Mouse (Mus musculus): ENCODE measurements at regions not wholly inside any gene's neighbourhood (a gene's known extent, or its start where the extent isn't known, plus 50 kb on each side); places are given as distances from the start of the nearest gene placed in this dataset.

GRCm38 (mm10) chr19:14289331-14289737, 308.5 kb downstream of the Tle4 start:
- Histone ChIP-seq H3K27ac (replicated peaks; ENCODE audit: low read depth, low read length) (no peak overlapping the region), H3K9me3 (ENCODE audit: control insufficient read depth, low read length) (no peaks in the 10 kb centered on the region), H3K4me2 (ENCODE audit: low read depth, severe bottlenecking) (no peak overlapping the region), H3K4me1 (ENCODE audit: control insufficient read depth, insufficient read depth, low read length) (no peaks in the 10 kb centered on the region), H3K27me3 (ENCODE audit: control insufficient read depth, insufficient read depth, low read length) (no peaks in the 10 kb centered on the region), H3K4me3 (ENCODE audit: low read depth, low read length) (no peak overlapping the region), H3K9ac (ENCODE audit: low read length) (no peak overlapping the region), H3K36me3 (ENCODE audit: control insufficient read depth, insufficient read depth, low read length) (no peaks in the 10 kb centered on the region)
- DNase-seq (ENCODE audit: low spot score) (no peak), ATAC-seq (ENCODE audit: insufficient number of reproducible peaks, low FRiP score, low TSS enrichment, low read depth) (no peak)
- WGBS: 80% methylated on average over 1 of the region's 1 CpGs

- Histone ChIP-seq H3K36me3 (ENCODE audit: control insufficient read depth, insufficient read depth, low read length) (no peaks in the 10 kb centered on the region), H3K9me3 (ENCODE audit: control insufficient read depth, low read length) (no peaks in the 10 kb centered on the region), H3K4me3 (ENCODE audit: low read depth, low read length) (no peak overlapping the region), H3K4me1 (ENCODE audit: control insufficient read depth, insufficient read depth, low read length) (no peaks in the 10 kb centered on the region), H3K4me2 (ENCODE audit: low read depth, severe bottlenecking) (no peak overlapping the region), H3K27ac (replicated peaks; ENCODE audit: low read depth, low read length) (no peak overlapping the region), H3K9ac (ENCODE audit: low read length) (no peak overlapping the region), H3K27me3 (ENCODE audit: control insufficient read depth, insufficient read depth, low read length) (no peaks in the 10 kb centered on the region)
- no peak for DNase-seq (ENCODE audit: low spot score)
- WGBS: 86% methylated on average over 6 of the region's 6 CpGs
- no peak for ATAC-seq (ENCODE audit: insufficient number of reproducible peaks, low FRiP score, low TSS enrichment, low read depth)
These were observed 306.9 kb downstream of the Tle4 start for GRCm38 (mm10) chr19:14290911-14291310.

GRCm38 (mm10) chr19:14293172-14293571, 304.7 kb downstream of the Tle4 start:
- Histone ChIP-seq H3K27me3 (ENCODE audit: control insufficient read depth, insufficient read depth, low read length) (no peaks in the 10 kb centered on the region), H3K4me3 (ENCODE audit: low read depth, low read length) (no peak overlapping the region), H3K9ac (ENCODE audit: low read length) (no peak overlapping the region), H3K4me1 (ENCODE audit: control insufficient read depth, insufficient read depth, low read length) (no peaks in the 10 kb centered on the region), H3K36me3 (ENCODE audit: control insufficient read depth, insufficient read depth, low read length) (no peaks in the 10 kb centered on the region), H3K4me2 (ENCODE audit: low read depth, severe bottlenecking) (no peak overlapping the region), H3K27ac (replicated peaks; ENCODE audit: low read depth, low read length) (no peak overlapping the region), H3K9me3 (ENCODE audit: control insufficient read depth, low read length) (no peaks in the 10 kb centered on the region)
- ATAC-seq (ENCODE audit: insufficient number of reproducible peaks, low FRiP score, low TSS enrichment, low read depth): no peak
- no peak for DNase-seq (ENCODE audit: low spot score)
- WGBS: 70% methylated on average over 3 of the region's 3 CpGs

GRCm38 (mm10) chr19:14301176-14301943, 296.5 kb downstream of the Tle4 start:
- no peaks in the 10 kb centered on the region for H3K9me3 ChIP-seq (ENCODE audit: control insufficient read depth, low read length)
- H3K27me3 ChIP-seq (ENCODE audit: control insufficient read depth, insufficient read depth, low read length): 0 out of 2 replicates have a peak, but pooled peaks cover 2% of the 10 kb centered on the region
- ATAC-seq (ENCODE audit: insufficient number of reproducible peaks, low FRiP score, low TSS enrichment, low read depth) (no peak), DNase-seq (ENCODE audit: low spot score) (no peak)
- H3K4me3 ChIP-seq (ENCODE audit: low read depth, low read length): no peak overlapping the region
- no peaks in the 10 kb centered on the region for H3K36me3 ChIP-seq (ENCODE audit: control insufficient read depth, insufficient read depth, low read length)
- WGBS: 39% methylated on average over 6 of the region's 6 CpGs
- no peak overlapping the region for H3K9ac ChIP-seq (ENCODE audit: low read length)
- H3K4me1 ChIP-seq (ENCODE audit: control insufficient read depth, insufficient read depth, low read length): no peaks in the 10 kb centered on the region
- H3K4me2 ChIP-seq (ENCODE audit: low read depth, severe bottlenecking): no peak overlapping the region
- no peak overlapping the region for H3K27ac ChIP-seq (replicated peaks; ENCODE audit: low read depth, low read length)

- ATAC-seq (ENCODE audit: insufficient number of reproducible peaks, low FRiP score, low TSS enrichment, low read depth) (no peak), DNase-seq (ENCODE audit: low spot score) (no peak)
- H3K4me2 ChIP-seq (ENCODE audit: low read depth, severe bottlenecking): no peak overlapping the region
- no peak overlapping the region for H3K4me3 ChIP-seq (ENCODE audit: low read depth, low read length)
- 81% methylated on average over 7 of the region's 7 CpGs for WGBS
- H3K27ac ChIP-seq (replicated peaks; ENCODE audit: low read depth, low read length): no peak overlapping the region
- H3K4me1 ChIP-seq (ENCODE audit: control insufficient read depth, insufficient read depth, low read length): no peaks in the 10 kb centered on the region
- H3K36me3 ChIP-seq (ENCODE audit: control insufficient read depth, insufficient read depth, low read length): no peaks in the 10 kb centered on the region
- no peaks in the 10 kb centered on the region for H3K9me3 ChIP-seq (ENCODE audit: control insufficient read depth, low read length)
- no peaks in the 10 kb centered on the region for H3K27me3 ChIP-seq (ENCODE audit: control insufficient read depth, insufficient read depth, low read length)
- no peak overlapping the region for H3K9ac ChIP-seq (ENCODE audit: low read length)
These were observed 283.6 kb downstream of the Tle4 start for GRCm38 (mm10) chr19:14314301-14314700.

- H3K9ac ChIP-seq (ENCODE audit: low read length): no peak overlapping the region
- 59% methylated on average over 3 of the region's 3 CpGs for WGBS
- no peak overlapping the region for H3K27ac ChIP-seq (replicated peaks; ENCODE audit: low read depth, low read length)
- DNase-seq (ENCODE audit: low spot score): no peak
- no peaks in the 10 kb centered on the region for H3K9me3 ChIP-seq (ENCODE audit: control insufficient read depth, low read length)
- no peak overlapping the region for H3K4me2 ChIP-seq (ENCODE audit: low read depth, severe bottlenecking)
- no peaks in the 10 kb centered on the region for H3K4me1 ChIP-seq (ENCODE audit: control insufficient read depth, insufficient read depth, low read length)
- no peaks in the 10 kb centered on the region for H3K27me3 ChIP-seq (ENCODE audit: control insufficient read depth, insufficient read depth, low read length)
- H3K4me3 ChIP-seq (ENCODE audit: low read depth, low read length): no peak overlapping the region
- no peaks in the 10 kb centered on the region for H3K36me3 ChIP-seq (ENCODE audit: control insufficient read depth, insufficient read depth, low read length)
- no peak for ATAC-seq (ENCODE audit: insufficient number of reproducible peaks, low FRiP score, low TSS enrichment, low read depth)
These were observed 278.1 kb downstream of the Tle4 start for GRCm38 (mm10) chr19:14319677-14320191.

GRCm38 (mm10) chr19:14325353-14326052, 272.3 kb downstream of the Tle4 start:
- Histone ChIP-seq H3K36me3 (ENCODE audit: control insufficient read depth, insufficient read depth, low read length) (no peaks in the 10 kb centered on the region), H3K9ac (ENCODE audit: low read length) (no peak overlapping the region), H3K4me2 (ENCODE audit: low read depth, severe bottlenecking) (no peak overlapping the region), H3K4me1 (ENCODE audit: control insufficient read depth, insufficient read depth, low read length) (no peaks in the 10 kb centered on the region), H3K27me3 (ENCODE audit: control insufficient read depth, insufficient read depth, low read length) (no peaks in the 10 kb centered on the region), H3K27ac (replicated peaks; ENCODE audit: low read depth, low read length) (no peak overlapping the region), H3K4me3 (ENCODE audit: low read depth, low read length) (no peak overlapping the region), H3K9me3 (ENCODE audit: control insufficient read depth, low read length) (no peaks in the 10 kb centered on the region)
- 59% methylated on average over 9 of the region's 9 CpGs for WGBS
- no peak for ATAC-seq (ENCODE audit: insufficient number of reproducible peaks, low FRiP score, low TSS enrichment, low read depth)
- no peak for DNase-seq (ENCODE audit: low spot score)

- Histone ChIP-seq H3K4me3 (ENCODE audit: low read depth, low read length) (no peak overlapping the region), H3K27me3 (ENCODE audit: control insufficient read depth, insufficient read depth, low read length) (no peaks in the 10 kb centered on the region), H3K27ac (replicated peaks; ENCODE audit: low read depth, low read length) (no peak overlapping the region), H3K9me3 (ENCODE audit: control insufficient read depth, low read length) (no peaks in the 10 kb centered on the region), H3K9ac (ENCODE audit: low read length) (no peak overlapping the region), H3K4me1 (ENCODE audit: control insufficient read depth, insufficient read depth, low read length) (peaks cover 8% of the 10 kb centered on the region; the same call in 1 of the 2 replicates), H3K4me2 (ENCODE audit: low read depth, severe bottlenecking) (no peak overlapping the region), H3K36me3 (ENCODE audit: control insufficient read depth, insufficient read depth, low read length) (no peaks in the 10 kb centered on the region)
- DNase-seq (ENCODE audit: low spot score) (peak; percentile 36), ATAC-seq (ENCODE audit: insufficient number of reproducible peaks, low FRiP score, low TSS enrichment, low read depth) (no peak)
- 10% methylated on average over 6 of the region's 6 CpGs for WGBS
These were observed 264.5 kb downstream of the Tle4 start for GRCm38 (mm10) chr19:14333041-14334012.

All from limb, embryonic 11.5 days (tissue).